Mouse (Mus musculus) adrenal gland, postnatal 0 days (tissue): ENCODE results near the gene Gm3402. TPM values are rescaled to one million over a fixed set of nuclear protein-coding genes. Genes with fewer than 3 reads are reported as not detected.

Experiments used
- polyA plus RNA-seq: library from polyadenylated mRNA; unstranded; fragments of >200 nt; fragmentation: Nextera tagmentation; extraction: Ambion mirVana; gene quantifications from 2 replicates; pipeline ENCODE4 v1.2.1, GENCODE M21; 2015

Gm3402 gene
- not detected in 2 replicates for polyA plus RNA-seq

DNA sequence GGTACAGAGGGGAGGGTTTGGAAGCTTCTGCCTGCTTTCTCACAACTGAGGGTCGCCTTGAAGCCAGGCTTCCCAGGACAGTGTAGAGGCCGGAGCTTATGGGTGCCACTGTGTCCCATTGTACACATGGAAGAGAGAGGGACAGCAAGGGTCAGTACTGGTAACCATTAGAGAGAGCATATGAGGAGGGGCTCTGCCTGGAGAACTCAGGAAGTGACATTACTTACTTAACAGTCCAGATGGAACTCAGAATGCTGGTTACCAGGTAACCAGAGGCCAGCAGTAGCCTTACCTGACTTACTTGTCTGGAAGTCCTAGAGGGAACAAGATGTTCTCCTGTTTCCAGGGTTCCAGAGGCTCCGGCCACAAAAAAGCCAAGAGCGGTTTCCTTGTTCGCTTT is at the start of gene Gm3402:
TSS of gene Gm3402 (plus strand) at position 301 of the 400 bp plus-strand sequence.

DNA sequence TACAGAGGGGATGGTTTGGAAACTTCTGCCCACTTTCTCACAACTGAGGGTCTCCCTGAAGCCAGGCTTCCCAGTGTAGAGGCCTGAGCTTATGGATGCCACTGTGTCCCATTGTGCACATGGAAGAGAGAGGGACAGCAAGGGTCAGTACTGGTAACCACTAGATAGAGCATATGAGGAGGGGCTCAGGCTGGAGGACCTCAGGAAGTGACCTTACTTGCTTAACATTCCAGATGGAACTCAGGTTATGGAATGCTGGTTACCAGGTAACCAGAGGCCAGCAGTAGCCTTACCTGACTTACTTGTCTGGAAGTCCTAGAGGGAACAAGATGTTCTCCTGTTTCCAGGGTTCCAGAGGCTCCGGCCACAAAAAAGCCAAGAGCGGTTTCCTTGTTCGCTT is 32.3 kb upstream of the Gm3402 start, which contains the start of gene Gm6408:
TSS of gene Gm6408 (plus strand) at position 301 of the 400 bp plus-strand sequence.

DNA sequence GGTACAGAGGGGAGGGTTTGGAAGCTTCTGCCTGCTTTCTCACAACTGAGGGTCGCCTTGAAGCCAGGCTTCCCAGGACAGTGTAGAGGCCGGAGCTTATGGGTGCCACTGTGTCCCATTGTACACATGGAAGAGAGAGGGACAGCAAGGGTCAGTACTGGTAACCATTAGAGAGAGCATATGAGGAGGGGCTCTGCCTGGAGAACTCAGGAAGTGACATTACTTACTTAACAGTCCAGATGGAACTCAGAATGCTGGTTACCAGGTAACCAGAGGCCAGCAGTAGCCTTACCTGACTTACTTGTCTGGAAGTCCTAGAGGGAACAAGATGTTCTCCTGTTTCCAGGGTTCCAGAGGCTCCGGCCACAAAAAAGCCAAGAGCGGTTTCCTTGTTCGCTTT is 22.9 kb upstream of the Gm3402 start, which contains the start of gene Gm6370:
TSS of gene Gm6370 (plus strand) at position 301 of the 400 bp plus-strand sequence.

DNA sequence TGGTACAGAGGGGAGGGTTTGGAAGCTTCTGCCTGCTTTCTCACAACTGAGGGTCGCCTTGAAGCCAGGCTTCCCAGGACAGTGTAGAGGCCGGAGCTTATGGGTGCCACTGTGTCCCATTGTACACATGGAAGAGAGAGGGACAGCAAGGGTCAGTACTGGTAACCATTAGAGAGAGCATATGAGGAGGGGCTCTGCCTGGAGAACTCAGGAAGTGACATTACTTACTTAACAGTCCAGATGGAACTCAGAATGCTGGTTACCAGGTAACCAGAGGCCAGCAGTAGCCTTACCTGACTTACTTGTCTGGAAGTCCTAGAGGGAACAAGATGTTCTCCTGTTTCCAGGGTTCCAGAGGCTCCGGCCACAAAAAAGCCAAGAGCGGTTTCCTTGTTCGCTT is 11.8 kb upstream of the Gm3402 start, which contains the start of gene 4930449I24Rik:
TSS of gene 4930449I24Rik (plus strand) at position 301 of the 400 bp plus-strand sequence.

DNA sequence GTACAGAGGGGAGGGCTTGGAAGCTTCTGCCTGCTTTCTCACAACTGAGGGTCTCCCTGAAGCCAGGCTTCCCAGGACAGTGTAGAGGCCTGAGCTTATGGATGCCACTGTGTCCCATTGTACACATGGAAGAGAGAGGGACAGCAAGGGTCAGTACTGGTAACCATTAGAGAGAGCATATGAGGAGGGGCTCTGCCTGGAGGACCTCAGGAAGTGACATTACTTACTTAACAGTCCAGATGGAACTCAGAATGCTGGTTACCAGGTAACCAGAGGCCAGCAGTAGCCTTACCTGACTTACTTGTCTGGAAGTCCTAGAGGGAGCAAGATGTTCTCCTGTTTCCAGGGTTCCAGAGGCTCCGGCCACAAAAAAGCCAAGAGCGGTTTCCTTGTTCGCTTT is 11.6 kb downstream of the Gm3402 start, which contains the start of gene Gm3404:
TSS of gene Gm3404 (plus strand) at position 301 of the 400 bp plus-strand sequence.

DNA sequence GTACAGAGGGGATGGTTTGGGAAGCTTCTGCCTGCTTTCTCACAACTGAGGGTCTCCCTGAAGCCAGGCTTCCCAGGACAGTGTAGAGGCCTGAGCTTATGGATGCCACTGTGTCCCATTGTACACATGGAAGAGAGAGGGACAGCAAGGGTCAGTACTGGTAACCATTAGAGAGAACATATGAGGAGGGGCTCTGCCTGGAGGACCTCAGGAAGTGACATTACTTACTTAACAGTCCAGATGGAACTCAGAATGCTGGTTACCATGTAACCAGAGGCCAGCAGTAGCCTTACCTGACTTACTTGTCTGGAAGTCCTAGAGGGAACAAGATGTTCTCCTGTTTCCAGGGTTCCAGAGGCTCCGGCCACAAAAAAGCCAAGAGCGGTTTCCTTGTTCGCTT is 23.4 kb downstream of the Gm3402 start, which contains the start of gene Gm3409:
TSS of gene Gm3409 (plus strand) at position 301 of the 400 bp plus-strand sequence.

DNA sequence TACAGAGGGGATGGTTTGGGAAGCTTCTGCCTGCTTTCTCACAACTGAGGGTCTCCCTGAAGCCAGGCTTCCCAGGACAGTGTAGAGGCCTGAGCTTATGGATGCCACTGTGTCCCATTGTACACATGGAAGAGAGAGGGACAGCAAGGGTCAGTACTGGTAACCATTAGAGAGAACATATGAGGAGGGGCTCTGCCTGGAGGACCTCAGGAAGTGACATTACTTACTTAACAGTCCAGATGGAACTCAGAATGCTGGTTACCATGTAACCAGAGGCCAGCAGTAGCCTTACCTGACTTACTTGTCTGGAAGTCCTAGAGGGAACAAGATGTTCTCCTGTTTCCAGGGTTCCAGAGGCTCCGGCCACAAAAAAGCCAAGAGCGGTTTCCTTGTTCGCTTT is 41.9 kb downstream of the Gm3402 start, which contains the start of gene Gm3415:
TSS of gene Gm3415 (plus strand) at position 301 of the 400 bp plus-strand sequence.

Other genes with a start within 250 kb of the Gm3402 start
- 4.0 and 4.9 TPM in 2 replicates for gene Wasf3, start 129.1 kb upstream of the Gm3402 start, polyA plus RNA-seq
- not detected in 2 replicates for gene Gm6408, start 32.2 kb upstream of the Gm3402 start, polyA plus RNA-seq
- gene Gm6370, start 22.8 kb upstream of the Gm3402 start, polyA plus RNA-seq: not detected in 2 replicates
- not detected in 2 replicates for gene 4930449I24Rik, start 11.7 kb upstream of the Gm3402 start, polyA plus RNA-seq
- gene Gm3404, start 11.7 kb downstream of the Gm3402 start, polyA plus RNA-seq: not detected in 2 replicates
- not detected in 2 replicates for gene Gm3409, start 23.5 kb downstream of the Gm3402 start, polyA plus RNA-seq
- gene Gm3415, start 42.0 kb downstream of the Gm3402 start, polyA plus RNA-seq: not detected in 2 replicates
- gene Gpr12, start 71.1 kb downstream of the Gm3402 start, polyA plus RNA-seq: 0.11 TPM in 1 of 2 replicates, not detected in the other